Comparison of ENCODE assay signal across 21 mouse cellular contexts in the genomic region with DNA sequence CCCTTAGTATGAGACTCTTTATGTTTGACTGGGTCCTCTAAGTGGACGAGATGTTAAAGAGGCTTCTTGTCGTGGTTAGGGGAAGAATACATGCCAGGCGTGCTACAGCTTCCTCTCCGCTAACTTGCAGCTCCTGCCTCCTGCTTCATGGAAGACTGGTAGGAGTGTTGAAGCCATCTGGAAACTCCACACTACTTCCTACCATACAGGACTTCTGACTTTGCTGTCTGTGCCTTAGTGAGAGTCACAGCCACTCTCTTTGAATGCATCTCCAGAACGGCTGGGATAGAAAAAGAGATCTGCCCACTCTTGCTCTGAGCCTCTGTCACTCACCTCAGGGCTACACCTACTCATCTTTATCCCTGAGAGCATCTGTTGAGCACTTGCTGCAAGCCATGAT.
DNase-seq lines count a peak whose midpoint lies in the region; ATAC-seq and TF ChIP-seq lines count a peak whose summit lies in the region.
"Had no signal": no experiment of that assay in that cellular context is flagged by ENCODE, and none has a peak within 500 bp of the region (broad histone marks: within the 10 kb centered on the region; RNA-seq: fewer than 3 reads in every experiment).

No protein-coding gene starts in this region.

- intact Hi-C loops in left cerebral cortex, postnatal 4 days (cut with DNase I), result no loop called here

- TF ChIP-seq CTCF in cerebellum, adult 2 months (IDR thresholded peaks at IDR 0.05; ENCODE audit: borderline replicate concordance, insufficient read depth, low read depth, low read length), result no peak

- peak; percentile 87 for ATAC-seq in frontal cortex, adult (ENCODE audit: low TSS enrichment)
- ATAC-seq: CD4-positive, CD25-positive, alpha-beta regulatory T cell, adult 4 months; forebrain, embryonic 15.5 days had no signal

- no peaks in the 10 kb centered on the region for H3K27me3 ChIP-seq in cerebellum, adult 2 months (ENCODE audit: control insufficient read depth, insufficient read depth, low read length)
- H3K27me3 ChIP-seq: embryonic facial prominence, embryonic 12.5 days; forebrain, embryonic 15.5 days; heart, embryonic 15.5 days; hindbrain, embryonic 15.5 days had no signal

- no peak for DNase-seq in frontal cortex, postnatal 25 days (ENCODE audit: low spot score in 2 of 2)
- DNase-seq in left cerebral cortex, adult 11 months (ENCODE audit: low spot score), result peak; percentile 41
- DNase-seq in left cerebral cortex, postnatal 4 days, result no peak
- peak; percentile 70 for DNase-seq in right cerebral cortex, adult 18-20 months
- DNase-seq in right cerebral cortex, postnatal 4 days, result no peak
- DNase-seq in cerebellum, adult 2 months, result no peak
- DNase-seq: adrenal gland, adult 8-10 months; adrenal gland, postnatal 36 days; B cell, adult 2 months; cerebellum, adult 11 months; cerebellum, adult 9-10 months; cerebellum, postnatal 25 days; gastrocnemius, postnatal 36 days; heart, adult 18-20 months; heart, postnatal 14 days had no signal

- 85% methylated on average over 5 of the region's 5 CpGs for WGBS in cerebellum, adult 2 months

- peaks cover 3% of the 10 kb centered on the region; the same call in 1 of the 2 replicates for H3K4me1 ChIP-seq in cerebellum, adult 2 months (ENCODE audit: control insufficient read depth, insufficient read depth, low read length)
- H3K4me1 ChIP-seq: embryonic facial prominence, embryonic 12.5 days had no signal

- TF ChIP-seq POLR2A in cerebellum, adult 2 months (IDR thresholded peaks at IDR 0.05; ENCODE audit: borderline replicate concordance, insufficient read depth, low read length), result no peak

- no peak overlapping the region for H3K27ac ChIP-seq in cerebellum, adult 2 months (ENCODE audit: insufficient read depth, low read length)
- H3K27ac ChIP-seq: embryonic facial prominence, embryonic 12.5 days; forebrain, embryonic 15.5 days; heart, embryonic 15.5 days; hindbrain, embryonic 15.5 days had no signal

- no peak overlapping the region for H3K4me3 ChIP-seq in cerebellum, adult 2 months (replicated peaks; ENCODE audit: insufficient read depth, low read depth, low read length)
- H3K4me3 ChIP-seq: embryonic facial prominence, embryonic 12.5 days; forebrain, embryonic 15.5 days; heart, embryonic 15.5 days; hindbrain, embryonic 15.5 days had no signal

Comparison
In these comparisons a context has a peak if more than half of its experiments do, and no peak if none do; other contexts are left out.
1. DNase-seq: peak in left cerebral cortex, adult 11 months (single experiment) and right cerebral cortex, adult 18-20 months (single experiment); none in frontal cortex, postnatal 25 days (0 of 2), left cerebral cortex, postnatal 4 days (single experiment), right cerebral cortex, postnatal 4 days (single experiment) and cerebellum, adult 2 months (0 of 2).